Mouse (Mus musculus): ENCODE measurements around the gene Arg2. TPM values are rescaled to one million over a fixed set of nuclear protein-coding genes. Genes with fewer than 3 reads are reported as not detected.

Gene Arg2
- total and polyA plus RNA-seq, 2 experiments from 2014 or later, result 9.8 to 20.5 TPM

DNA sequence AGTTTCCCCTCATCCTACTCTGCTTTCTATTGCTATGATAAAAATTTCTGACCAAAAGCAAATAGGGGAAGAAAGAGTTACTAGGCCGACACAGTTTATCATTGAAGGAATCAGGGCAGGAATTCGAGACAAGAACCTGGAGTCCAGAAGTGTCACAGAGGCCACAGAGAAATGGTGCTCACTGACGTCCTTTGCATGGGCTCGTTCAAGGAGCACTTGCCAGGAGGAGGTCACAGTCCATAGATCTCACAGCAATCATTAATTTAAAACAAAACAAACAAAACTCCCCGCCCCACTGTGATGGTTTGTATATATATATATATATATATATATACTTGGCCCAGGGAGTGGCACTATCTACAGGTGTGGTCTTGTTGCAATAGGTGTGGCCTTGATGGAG is 25.3 kb upstream of the Arg2 start:
- Histone ChIP-seq H3K4me3 (ENCODE audit: low read length) (no peak overlapping the region), H3K27ac (no peak overlapping the region), H3K9me3 (ENCODE audit: low read length) (no peaks in the 10 kb centered on the region), H3K4me2 (ENCODE audit: low read depth, low read length) (no peak overlapping the region), H3K36me3 (ENCODE audit: insufficient read depth, low read length) (no peaks in the 10 kb centered on the region), H3K9ac (replicated peaks; ENCODE audit: low read length) (no peak overlapping the region), H3K4me1 (ENCODE audit: insufficient read depth, low read length) (no peaks in the 10 kb centered on the region), H3K27me3 (ENCODE audit: insufficient read depth, low read length) (no peaks in the 10 kb centered on the region)
- no peak for TF ChIP-seq CTCF (IDR thresholded peaks at IDR 0.05; ENCODE audit: low read depth)
- ATAC-seq (no peak), DNase-seq (ENCODE audit: low spot score) (no peak)
- WGBS, result 87% methylated on average over 5 of the region's 5 CpGs

DNA sequence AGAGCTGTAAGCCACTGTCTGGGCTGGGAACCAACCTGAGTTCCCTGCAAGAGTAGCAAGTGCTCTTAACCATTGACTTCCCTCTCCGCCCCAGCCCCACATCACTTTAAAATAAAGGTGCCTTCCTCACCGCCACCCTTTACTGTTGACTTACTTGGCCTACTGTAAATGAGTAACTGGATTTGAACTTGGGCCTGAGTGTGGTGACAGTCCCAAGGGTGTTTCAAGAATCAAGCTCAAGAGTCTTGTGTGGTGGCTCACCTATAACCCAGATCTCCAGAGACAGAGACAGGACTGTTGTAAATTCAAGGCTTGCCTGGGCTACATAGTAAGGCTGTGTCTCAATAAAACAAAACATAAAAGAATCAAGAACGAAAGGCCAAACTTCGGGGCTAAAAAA is 11.6 kb upstream of the Arg2 start:
- no peak overlapping the region for H3K27ac ChIP-seq
- DNase-seq (ENCODE audit: low spot score) (no peak), ATAC-seq (no peak)
- no peak overlapping the region for H3K9ac ChIP-seq (replicated peaks; ENCODE audit: low read length)
- 93% methylated on average over 4 of the region's 4 CpGs for WGBS
- TF ChIP-seq CTCF (IDR thresholded peaks at IDR 0.05; ENCODE audit: low read depth), result no peak
- H3K4me2 ChIP-seq (ENCODE audit: low read depth, low read length), result no peak overlapping the region
- H3K36me3 ChIP-seq (ENCODE audit: insufficient read depth, low read length), result no peaks in the 10 kb centered on the region
- H3K27me3 ChIP-seq (ENCODE audit: insufficient read depth, low read length), result no peaks in the 10 kb centered on the region
- no peak overlapping the region for H3K4me3 ChIP-seq (ENCODE audit: low read length)
- H3K9me3 ChIP-seq (ENCODE audit: low read length), result no peaks in the 10 kb centered on the region
- H3K4me1 ChIP-seq (ENCODE audit: insufficient read depth, low read length), result no peaks in the 10 kb centered on the region

DNA sequence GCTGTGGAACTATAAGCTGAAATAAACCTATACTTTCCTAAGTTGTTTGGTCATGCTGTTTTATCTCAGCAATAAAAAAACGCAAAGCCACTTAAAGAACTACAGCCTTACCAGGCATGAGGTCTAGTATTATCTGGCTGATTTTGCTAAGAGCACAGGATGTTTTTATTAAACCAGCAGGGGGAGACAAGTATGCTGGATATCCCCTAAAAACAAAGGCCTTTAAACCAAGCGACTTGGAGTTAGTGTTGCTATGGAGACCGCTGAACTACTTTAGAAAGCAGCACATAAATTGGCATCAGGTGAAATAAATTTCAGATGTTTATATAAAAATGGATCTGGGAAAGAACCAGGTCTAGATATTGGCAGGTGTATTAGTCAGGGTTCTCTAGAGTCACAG is 7.8 kb upstream of the Arg2 start:
- no peaks in the 10 kb centered on the region for H3K36me3 ChIP-seq (ENCODE audit: insufficient read depth, low read length)
- DNase-seq (ENCODE audit: low spot score), result peak; percentile 81
- peak; percentile 74 for ATAC-seq

DNA sequence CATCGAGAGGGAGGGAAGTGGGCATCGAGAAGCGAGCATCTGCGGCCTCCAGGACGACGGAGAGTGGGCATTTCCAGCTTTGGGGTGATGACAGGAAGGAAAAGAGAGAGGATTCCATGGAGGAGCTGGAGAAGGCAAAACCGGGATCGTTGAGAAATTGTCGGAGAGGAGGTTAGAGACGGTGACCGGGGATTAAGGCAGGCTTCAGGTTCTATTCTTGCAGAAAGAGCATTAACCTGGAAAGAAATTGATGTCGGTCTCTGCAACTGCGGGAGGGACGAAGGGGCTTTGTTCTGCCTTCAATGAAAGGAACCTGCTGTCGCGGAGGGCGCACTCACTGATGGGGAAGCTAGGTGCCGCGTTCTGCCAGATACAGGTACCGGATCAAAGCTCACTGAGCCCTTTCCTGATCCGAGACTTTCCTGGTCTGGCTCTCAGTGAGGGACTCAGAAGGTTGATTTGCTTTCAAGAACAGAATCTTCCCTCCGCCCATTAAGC is 650 bp downstream of the Arg2 start:
- peak overlapping the region; percentile 54 for H3K4me3 ChIP-seq (ENCODE audit: low read length)
- peak overlapping the region; percentile 87 for H3K4me2 ChIP-seq (ENCODE audit: low read depth, low read length)
- ATAC-seq, result 0 out of 2 replicates have a peak, but pooled peaks have one; percentile 38
- H3K36me3 ChIP-seq (ENCODE audit: insufficient read depth, low read length), result no peaks in the 10 kb centered on the region
- no peaks in the 10 kb centered on the region for H3K9me3 ChIP-seq (ENCODE audit: low read length)
- H3K9ac ChIP-seq (replicated peaks; ENCODE audit: low read length), result peak overlapping the region; percentile 61
- 0 out of 2 replicates have a peak, but pooled peaks cover 4% of the 10 kb centered on the region for H3K27me3 ChIP-seq (ENCODE audit: insufficient read depth, low read length)
- peak overlapping the region; percentile 41; the same call in 1 of the 2 replicates for H3K27ac ChIP-seq
- no peak for TF ChIP-seq CTCF (IDR thresholded peaks at IDR 0.05; ENCODE audit: low read depth)
- peaks cover 13% of the 10 kb centered on the region for H3K4me1 ChIP-seq (ENCODE audit: insufficient read depth, low read length)
- under 1% methylated on average over 22 of the region's 22 CpGs for WGBS
- peak; percentile 46 for DNase-seq (ENCODE audit: low spot score)

More for the DNA sequence above, 7.8 kb upstream of the Arg2 start:
- 25% methylated on average over 3 of the region's 3 CpGs for WGBS
- Histone ChIP-seq H3K4me1 (ENCODE audit: insufficient read depth, low read length) (no peaks in the 10 kb centered on the region), H3K9me3 (ENCODE audit: low read length) (no peaks in the 10 kb centered on the region), H3K9ac (replicated peaks; ENCODE audit: low read length) (no peak overlapping the region), H3K4me3 (ENCODE audit: low read length) (no peak overlapping the region), H3K27ac (no peak overlapping the region), H3K4me2 (ENCODE audit: low read depth, low read length) (no peak overlapping the region), H3K27me3 (ENCODE audit: insufficient read depth, low read length) (no peaks in the 10 kb centered on the region)
- peak; percentile 61 for TF ChIP-seq CTCF (IDR thresholded peaks at IDR 0.05; ENCODE audit: low read depth)

DNA sequence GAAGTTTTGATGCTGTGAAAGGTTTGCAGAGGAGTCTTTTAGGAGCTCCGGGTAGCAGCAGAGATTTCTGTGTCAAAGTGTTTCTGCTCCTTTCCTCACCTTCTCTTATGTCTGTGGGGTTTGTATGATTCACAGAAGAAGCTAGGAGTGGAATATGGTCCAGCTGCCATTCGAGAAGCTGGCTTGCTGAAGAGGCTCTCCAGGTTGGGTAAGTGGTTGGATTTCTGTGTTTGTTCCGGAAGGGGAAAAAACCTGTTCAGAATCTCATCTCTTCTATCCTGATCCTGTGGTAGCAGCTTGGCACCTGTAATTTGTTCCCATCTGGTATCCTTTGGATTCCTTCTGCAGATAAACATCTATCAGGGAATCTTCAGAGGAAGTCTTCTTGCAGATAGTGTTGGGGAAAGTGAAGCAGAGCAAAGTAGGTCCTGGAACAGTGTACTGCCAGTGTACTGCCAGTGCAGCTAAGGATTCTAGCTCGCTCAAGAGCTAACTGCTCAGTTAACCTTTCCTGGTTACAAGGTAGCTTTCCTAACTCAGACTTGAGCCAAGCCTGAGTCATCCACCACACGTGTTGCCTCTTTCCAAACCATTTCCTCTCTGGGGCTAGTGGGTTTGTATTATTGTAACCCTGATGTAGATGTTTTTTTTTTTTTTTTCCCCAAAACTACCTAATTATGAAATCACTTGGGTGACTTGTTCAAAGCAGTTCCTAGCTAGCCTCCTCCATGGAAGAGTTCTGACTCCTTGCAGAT is 1.3 kb downstream of the Arg2 start:
- no peak overlapping the region for H3K27ac ChIP-seq
- WGBS, result 32% methylated on average over 5 of the region's 5 CpGs
- H3K27me3 ChIP-seq (ENCODE audit: insufficient read depth, low read length), result 0 out of 2 replicates have a peak, but pooled peaks cover 4% of the 10 kb centered on the region
- H3K4me2 ChIP-seq (ENCODE audit: low read depth, low read length), result peak overlapping the region; percentile 87
- H3K36me3 ChIP-seq (ENCODE audit: insufficient read depth, low read length), result no peaks in the 10 kb centered on the region
- ATAC-seq (no peak), DNase-seq (ENCODE audit: low spot score) (no peak)
- TF ChIP-seq CTCF (IDR thresholded peaks at IDR 0.05; ENCODE audit: low read depth), result no peak
- H3K9ac ChIP-seq (replicated peaks; ENCODE audit: low read length), result peak overlapping the region; percentile 61
- peaks cover 13% of the 10 kb centered on the region for H3K4me1 ChIP-seq (ENCODE audit: insufficient read depth, low read length)
- H3K9me3 ChIP-seq (ENCODE audit: low read length), result no peaks in the 10 kb centered on the region
- H3K4me3 ChIP-seq (ENCODE audit: low read length), result peak overlapping the region; percentile 54

DNA sequence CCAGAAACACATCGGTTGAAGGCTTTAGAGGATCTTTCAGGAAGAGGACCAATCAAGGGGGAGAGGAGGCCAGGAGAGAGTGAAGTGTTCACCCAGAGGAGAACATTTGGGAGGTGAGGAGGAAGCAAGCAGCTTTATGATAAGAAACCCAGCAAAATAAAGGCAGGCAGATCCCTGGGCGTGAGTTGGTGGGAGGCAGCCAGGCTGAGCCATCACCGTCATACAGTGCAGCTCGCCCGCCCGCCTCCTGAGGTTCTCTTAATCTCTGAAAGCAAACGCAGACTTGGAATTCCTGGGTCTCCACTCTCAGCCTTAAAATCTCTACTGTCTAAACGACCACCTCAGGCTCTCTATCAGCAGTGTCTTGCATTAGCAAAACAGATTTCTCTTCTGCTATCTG is 4.1 kb downstream of the Arg2 start:
- Histone ChIP-seq H3K4me1 (ENCODE audit: insufficient read depth, low read length) (peaks cover 13% of the 10 kb centered on the region), H3K36me3 (ENCODE audit: insufficient read depth, low read length) (no peaks in the 10 kb centered on the region), H3K4me3 (ENCODE audit: low read length) (no peak overlapping the region), H3K9ac (replicated peaks; ENCODE audit: low read length) (no peak overlapping the region), H3K9me3 (ENCODE audit: low read length) (no peaks in the 10 kb centered on the region), H3K27ac (no peak overlapping the region), H3K4me2 (ENCODE audit: low read depth, low read length) (no peak overlapping the region), H3K27me3 (ENCODE audit: insufficient read depth, low read length) (0 out of 2 replicates have a peak, but pooled peaks cover 4% of the 10 kb centered on the region)
- TF ChIP-seq CTCF (IDR thresholded peaks at IDR 0.05; ENCODE audit: low read depth), result no peak
- DNase-seq (ENCODE audit: low spot score), result no peak
- 44% methylated on average over 8 of the region's 8 CpGs for WGBS
- ATAC-seq, result no peak

DNA sequence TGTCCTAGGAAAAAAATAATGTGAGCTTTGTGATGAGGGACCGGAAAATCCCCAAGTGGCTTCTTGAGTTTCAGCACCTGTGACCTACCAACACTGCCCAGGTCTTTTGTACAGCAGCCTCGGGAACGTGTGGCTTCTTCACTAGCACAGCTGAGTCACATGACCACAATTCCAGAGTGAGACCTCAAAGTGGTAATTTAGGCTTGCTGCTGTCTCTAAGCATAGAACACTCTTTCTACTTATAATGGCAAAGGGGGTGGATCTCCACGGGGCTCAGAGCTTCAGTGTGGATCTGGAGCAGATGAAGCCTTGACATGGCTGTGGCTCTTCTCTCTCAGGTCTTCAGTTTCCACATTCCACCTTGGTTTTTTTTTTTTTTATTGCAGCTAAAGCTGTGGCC is 4.5 kb downstream of the Arg2 start:
- no peaks in the 10 kb centered on the region for H3K9me3 ChIP-seq (ENCODE audit: low read length)
- H3K9ac ChIP-seq (replicated peaks; ENCODE audit: low read length), result no peak overlapping the region
- H3K27ac ChIP-seq, result no peak overlapping the region
- TF ChIP-seq CTCF (IDR thresholded peaks at IDR 0.05; ENCODE audit: low read depth), result no peak
- no peaks in the 10 kb centered on the region for H3K36me3 ChIP-seq (ENCODE audit: insufficient read depth, low read length)
- ATAC-seq (no peak), DNase-seq (ENCODE audit: low spot score) (no peak)
- 53% methylated on average over 4 of the region's 4 CpGs for WGBS
- H3K27me3 ChIP-seq (ENCODE audit: insufficient read depth, low read length), result 0 out of 2 replicates have a peak, but pooled peaks cover 4% of the 10 kb centered on the region
- no peak overlapping the region for H3K4me3 ChIP-seq (ENCODE audit: low read length)
- H3K4me1 ChIP-seq (ENCODE audit: insufficient read depth, low read length), result peaks cover 13% of the 10 kb centered on the region
- no peak overlapping the region for H3K4me2 ChIP-seq (ENCODE audit: low read depth, low read length)
